Mouse (Mus musculus): ENCODE data around the gene BC029722. TPM values are rescaled to one million over a fixed set of nuclear protein-coding genes. Genes with fewer than 3 reads are reported as not detected.

The BC029722 gene
- total RNA-seq, 4 experiments from 2014 or later, result 29.8 to 40.2 (median 35.1) TPM

- DNase-seq (ENCODE audit: low spot score), result peak; percentile 96
Observed at GRCm38 (mm10) chr2:155818596-155819391, 432 bp downstream of the BC029722 start.

GRCm38 (mm10) chr2:155817301-155818245, 1.7 kb downstream of the BC029722 start:
- peak; percentile 41 for DNase-seq (ENCODE audit: low spot score)

GRCm38 (mm10) chr2:155816179-155816578, 3.0 kb downstream of the BC029722 start:
- DNase-seq (ENCODE audit: low spot score), result no peak

- no peak for DNase-seq (ENCODE audit: low spot score)
Observed at GRCm38 (mm10) chr2:155814829-155815228, 4.4 kb downstream of the BC029722 start.

- no peak for DNase-seq (ENCODE audit: low spot score)
Observed at GRCm38 (mm10) chr2:155812637-155813036, 6.6 kb downstream of the BC029722 start.

GRCm38 (mm10) chr2:155811821-155812396, 7.3 kb downstream of the BC029722 start:
- DNase-seq (ENCODE audit: low spot score), result peak; percentile 69

- no peak for DNase-seq (ENCODE audit: low spot score)
Observed at GRCm38 (mm10) chr2:155809620-155810019, 9.6 kb downstream of the BC029722 start.

GRCm38 (mm10) chr2:155807408-155807807, 11.8 kb downstream of the BC029722 start:
- DNase-seq (ENCODE audit: low spot score), result no peak

- peak; percentile 63 for DNase-seq (ENCODE audit: low spot score)
Observed at GRCm38 (mm10) chr2:155806548-155806947, 12.7 kb downstream of the BC029722 start.

GRCm38 (mm10) chr2:155805925-155806255, 13.3 kb downstream of the BC029722 start:
- DNase-seq (ENCODE audit: low spot score), result no peak

- DNase-seq (ENCODE audit: low spot score), result no peak
Observed at GRCm38 (mm10) chr2:155805231-155805924, 13.8 kb downstream of the BC029722 start.

- DNase-seq (ENCODE audit: low spot score), result no peak
Observed at GRCm38 (mm10) chr2:155804053-155804452, 15.2 kb downstream of the BC029722 start.

GRCm38 (mm10) chr2:155802761-155803160, 16.5 kb downstream of the BC029722 start:
- DNase-seq (ENCODE audit: low spot score), result no peak

GRCm38 (mm10) chr2:155798613-155799012, 20.6 kb downstream of the BC029722 start:
- DNase-seq (ENCODE audit: low spot score), result no peak

- no peak for DNase-seq (ENCODE audit: low spot score)
Observed at GRCm38 (mm10) chr2:155794674-155795445, 24.4 kb downstream of the BC029722 start.

GRCm38 (mm10) chr2:155792899-155793298, 26.3 kb downstream of the BC029722 start:
- no peak for DNase-seq (ENCODE audit: low spot score)

- no peak for DNase-seq (ENCODE audit: low spot score)
Observed at GRCm38 (mm10) chr2:155787949-155788931, 31.0 kb downstream of the BC029722 start.

- DNase-seq (ENCODE audit: low spot score), result no peak
Observed at GRCm38 (mm10) chr2:155786905-155787304, 32.3 kb downstream of the BC029722 start.

- DNase-seq (ENCODE audit: low spot score), result no peak
Observed at GRCm38 (mm10) chr2:155784534-155784933, 34.7 kb downstream of the BC029722 start.

Data from heart, adult 8-10 months (tissue).